Mouse (Mus musculus) embryonic facial prominence, embryonic 14.5 days (tissue): ENCODE measurements at regions not wholly inside any gene's neighbourhood (a gene's known extent, or its start where the extent isn't known, plus 50 kb on each side); places are given as distances from the start of the nearest gene placed in this dataset.

Experiments
- ATAC-seq: fragments of 200-750 bp; cut with Nextera tagmentation; 2 replicates; pipeline ENCODE4 v1.8.0; 2017; ENCODE audit warnings: low read depth, moderate number of reproducible peaks, moderate TSS enrichment
- DNase-seq: peaks from one replicate; pipeline ENCODE4 v3.0.0-alpha.2; 2015; ENCODE audit warnings: low spot score
- H3K27ac ChIP-seq: fragments of 300-500 bp; sonication (generic); replicated peaks from 2 replicates; pipeline ENCODE4 v1.5.1; 2014; ENCODE audit warnings: low read depth, mild to moderate bottlenecking, low read length, moderate library complexity
- H3K27me3 ChIP-seq: fragments of 300-500 bp; sonication (generic); replicated peaks from 2 replicates; pipeline ENCODE4 v1.6.1; 2014; ENCODE audit warnings: low read length; ENCODE audit not compliant: control insufficient read depth, insufficient read depth
- H3K36me3 ChIP-seq: fragments of 300-500 bp; sonication (generic); 2 replicates; pipeline ENCODE4 v1.6.1; 2014; ENCODE audit warnings: low read length, mixed read lengths; ENCODE audit not compliant: control insufficient read depth, insufficient read depth
- H3K4me1 ChIP-seq: fragments of 300-500 bp; sonication (generic); 2 replicates; pipeline ENCODE4 v1.6.1; 2014; ENCODE audit warnings: antibody characterized with exemption, low read length; ENCODE audit not compliant: control insufficient read depth, insufficient read depth
- H3K4me2 ChIP-seq: fragments of 300-500 bp; sonication (generic); 2 replicates; pipeline ENCODE4 v1.6.1; 2014; ENCODE audit warnings: low read depth, mild to moderate bottlenecking, low read length, moderate library complexity, mixed read lengths
- H3K4me3 ChIP-seq: fragments of 300-500 bp; sonication (generic); 2 replicates; pipeline ENCODE4 v1.5.1; 2014; ENCODE audit warnings: low read depth, mild to moderate bottlenecking, low read length
- H3K9ac ChIP-seq: fragments of 300-500 bp; sonication (generic); 2 replicates; pipeline ENCODE4 v1.6.1; 2014; ENCODE audit warnings: low read depth, mild to moderate bottlenecking, low read length, moderate library complexity, mixed read lengths
- H3K9me3 ChIP-seq: fragments of 300-500 bp; sonication (generic); 2 replicates; pipeline ENCODE4 v1.6.1; 2016; ENCODE audit warnings: low read length; ENCODE audit not compliant: control insufficient read depth
- WGBS: fragments of 180-500 bp; shearing (Covaris S2); extraction: QIAGEN DNeasy Blood & Tissue Kit; methylation state at CpG from one replicate; pipeline ENCODE4 v1.1.7; 2014; 5-methylcytosine and 5-hydroxymethylcytosine counted together

- H3K4me3 ChIP-seq, result no peak overlapping the region
- H3K4me2 ChIP-seq, result no peak overlapping the region
- no peaks in the 10 kb centered on the region for H3K9me3 ChIP-seq
- H3K27me3 ChIP-seq, result no peaks in the 10 kb centered on the region
- ATAC-seq (no peak), DNase-seq (no peak)
- H3K36me3 ChIP-seq, result no peaks in the 10 kb centered on the region
- no peak overlapping the region for H3K9ac ChIP-seq
- no peak overlapping the region for H3K27ac ChIP-seq
- 77% methylated on average over 3 of the region's 3 CpGs for WGBS
- H3K4me1 ChIP-seq, result no peaks in the 10 kb centered on the region
Measured at GRCm38 (mm10) chr1:63850262-63850661, 81.2 kb upstream of the 4933402D24Rik start.

GRCm38 (mm10) chr1:63828174-63828844 is 59.2 kb upstream of the 4933402D24Rik start:
- peak; percentile 26; the same call in 1 of the 2 replicates for ATAC-seq
- 81% methylated on average over 5 of the region's 5 CpGs for WGBS
- no peak overlapping the region for H3K27ac ChIP-seq

GRCm38 (mm10) chr1:63820614-63821270 is 51.7 kb upstream of the 4933402D24Rik start:
- Histone ChIP-seq H3K9ac (no peak overlapping the region), H3K27me3 (no peaks in the 10 kb centered on the region), H3K4me2 (no peak overlapping the region), H3K36me3 (no peaks in the 10 kb centered on the region), H3K27ac (peak overlapping the region; percentile 48), H3K4me1 (0 out of 2 replicates have a peak, but pooled peaks cover 3% of the 10 kb centered on the region), H3K4me3 (no peak overlapping the region), H3K9me3 (no peaks in the 10 kb centered on the region)
- DNase-seq (peak; percentile 45), ATAC-seq (peak; percentile 44; the same call in 1 of the 2 replicates)
- 47% methylated on average over 4 of the region's 4 CpGs for WGBS

More at GRCm38 (mm10) chr1:63828174-63828844, 59.2 kb upstream of the 4933402D24Rik start:
- DNase-seq, result no peak
- H3K9me3 ChIP-seq, result no peaks in the 10 kb centered on the region
- H3K36me3 ChIP-seq, result no peaks in the 10 kb centered on the region
- H3K4me3 ChIP-seq, result no peak overlapping the region
- H3K9ac ChIP-seq, result no peak overlapping the region
- H3K4me1 ChIP-seq, result no peaks in the 10 kb centered on the region
- no peaks in the 10 kb centered on the region for H3K27me3 ChIP-seq
- H3K4me2 ChIP-seq, result no peak overlapping the region

GRCm38 (mm10) chr1:63819536-63820254 is 50.6 kb upstream of the 4933402D24Rik start:
- H3K36me3 ChIP-seq, result no peaks in the 10 kb centered on the region
- peak; percentile 58 for DNase-seq
- no peaks in the 10 kb centered on the region for H3K9me3 ChIP-seq
- ATAC-seq, result peak; percentile 22; the same call in 1 of the 2 replicates
- H3K4me3 ChIP-seq, result no peak overlapping the region
- H3K27me3 ChIP-seq, result no peaks in the 10 kb centered on the region
- no peak overlapping the region for H3K27ac ChIP-seq
- 0 out of 2 replicates have a peak, but pooled peaks cover 3% of the 10 kb centered on the region for H3K4me1 ChIP-seq
- H3K9ac ChIP-seq, result no peak overlapping the region
- H3K4me2 ChIP-seq, result no peak overlapping the region
- WGBS, result 47% methylated on average over 11 of the region's 11 CpGs
